Mouse (Mus musculus): ENCODE measurements around the gene Kif1c.

- TF ChIP-seq POLR2A (IDR thresholded peaks at IDR 0.05; ENCODE audit: borderline replicate concordance, extremely low read depth, low read depth, low read length) (no peak), CTCF (IDR thresholded peaks at IDR 0.05; ENCODE audit: insufficient read depth, low read length) (no peak)
These were observed 24.4 kb downstream of the Kif1c start for GRCm38 (mm10) chr11:70724706-70725105.
